Mouse (Mus musculus) 416B (cell line): ENCODE measurements at regions not wholly inside any gene's neighbourhood (a gene's known extent, or its start where the extent isn't known, plus 50 kb on each side); places are given as distances from the start of the nearest gene placed in this dataset.
"Not testable (repeated sequence)": the region's sequence is repeated elsewhere in the genome, so short reads cannot be mapped to it uniquely, and the experiment has no call there.

ENCODE experiments used
- DNase-seq: peaks from one replicate; pipeline ENCODE4 v3.0.0; 2011; ENCODE audit warnings: low read depth

- no peak for DNase-seq
Measured at GRCm38 (mm10) chr5:40901742-40902141, 806.2 kb downstream of the Rab28 start.

GRCm38 (mm10) chr5:40882886-40883285 lies 825.1 kb downstream of the Rab28 start:
- peak; percentile 32 for DNase-seq

GRCm38 (mm10) chr5:40877756-40878155 lies 830.2 kb downstream of the Rab28 start:
- no peak for DNase-seq

GRCm38 (mm10) chr5:40862349-40862748 lies 845.6 kb downstream of the Rab28 start:
- not testable (repeated sequence) for DNase-seq
